Comparison of ENCODE assay signal across 8 mouse cellular contexts in the genomic region with DNA sequence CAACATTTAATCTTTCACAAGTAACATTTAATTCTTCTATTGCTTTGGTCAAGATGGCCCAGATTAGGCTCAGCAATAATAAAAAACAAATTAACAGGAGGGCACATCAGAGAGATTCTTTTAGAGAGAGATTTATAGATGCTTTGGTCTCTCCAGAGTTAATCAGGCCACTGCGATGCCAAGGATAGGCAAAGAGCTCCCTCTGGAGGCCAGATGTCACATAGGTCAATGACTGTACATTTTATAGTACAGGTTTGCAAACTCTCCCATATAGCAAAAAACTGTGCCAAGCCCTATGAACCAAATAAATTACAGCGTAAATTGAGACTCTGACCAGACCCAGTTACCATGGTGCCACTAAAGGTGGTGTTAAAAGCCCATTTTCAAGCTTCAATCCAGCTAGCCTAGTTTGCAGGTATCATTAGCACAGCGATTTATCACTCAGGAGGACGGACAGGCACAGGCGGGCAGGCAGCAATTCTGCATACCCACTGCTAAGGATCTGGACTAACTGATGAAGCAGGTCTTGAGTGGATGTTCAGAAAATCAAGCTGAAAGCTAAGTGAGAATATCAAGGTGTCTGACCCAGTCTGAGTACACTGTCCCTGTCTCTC. TPM values are rescaled to one million over a fixed set of nuclear protein-coding genes. Genes with fewer than 3 reads are reported as not detected.
DNase-seq lines count a peak whose midpoint lies in the region; ATAC-seq and TF ChIP-seq lines count a peak whose summit lies in the region.

No protein-coding gene starts in this region.

- no peaks in the 10 kb centered on the region for H3K9me3 ChIP-seq in kidney, embryonic 15.5 days (replicated peaks)
- no peaks in the 10 kb centered on the region for H3K9me3 ChIP-seq in limb, embryonic 14.5 days (ENCODE audit: control insufficient read depth, low read length)

- TF ChIP-seq POLR2A in limb, embryonic 14.5 days (IDR thresholded peaks at IDR 0.05; ENCODE audit: borderline replicate concordance, extremely low read depth, insufficient read depth, insufficient read length): no peak

- H3K27me3 ChIP-seq in kidney, embryonic 15.5 days: no peaks in the 10 kb centered on the region
- H3K27me3 ChIP-seq in limb, embryonic 14.5 days (ENCODE audit: control insufficient read depth, insufficient read depth, low read length): no peaks in the 10 kb centered on the region

- no peak overlapping the region for H3K4me3 ChIP-seq in kidney, embryonic 15.5 days (replicated peaks)
- H3K4me3 ChIP-seq in limb, embryonic 14.5 days (replicated peaks; ENCODE audit: low read length): no peak overlapping the region

- no peak overlapping the region for H3K27ac ChIP-seq in kidney, embryonic 15.5 days
- H3K27ac ChIP-seq in limb, embryonic 14.5 days (replicated peaks; ENCODE audit: low read depth, low read length): no peak overlapping the region

- H3K4me1 ChIP-seq in kidney, embryonic 15.5 days: no peaks in the 10 kb centered on the region
- no peaks in the 10 kb centered on the region for H3K4me1 ChIP-seq in limb, embryonic 14.5 days (ENCODE audit: control insufficient read depth, insufficient read depth, low read length)

- H3K4me2 ChIP-seq in kidney, embryonic 15.5 days: no peak overlapping the region
- H3K4me2 ChIP-seq in limb, embryonic 14.5 days (replicated peaks; ENCODE audit: low read depth, low read length, severe bottlenecking): no peak overlapping the region

- no peaks in the 10 kb centered on the region for H3K36me3 ChIP-seq in kidney, embryonic 15.5 days
- H3K36me3 ChIP-seq in limb, embryonic 14.5 days (ENCODE audit: control insufficient read depth, insufficient read depth, low read length): no peaks in the 10 kb centered on the region

- peak; percentile 74 for DNase-seq in 416B (ENCODE audit: low read depth)
- peak; percentile 80 for DNase-seq in adipocyte (ENCODE audit: low spot score)
- peak; percentile 82 for DNase-seq in embryo, embryonic 10.5 days (ENCODE audit: low spot score)
- peak; percentile 70 for DNase-seq in heart, adult 8-10 months (ENCODE audit: low spot score)
- DNase-seq in limb, embryonic 14.5 days (ENCODE audit: low spot score): peak; percentile 79
- DNase-seq in natural killer cell, adult 2 months (ENCODE audit: low spot score in 2 of 2): peak; percentile 50 to 69
- peak; percentile 40 to 76 for DNase-seq in spleen, postnatal 4 days (ENCODE audit: low spot score in 2 of 2)

- peak; percentile 80; the same call in 1 of the 2 replicates for ATAC-seq in kidney, embryonic 15.5 days (replicated peaks; ENCODE audit: low FRiP score)
- peak; percentile 67; the same call in 1 of the 2 replicates for ATAC-seq in limb, embryonic 14.5 days (ENCODE audit: low FRiP score, low read depth)

- no peak overlapping the region for H3K9ac ChIP-seq in kidney, embryonic 15.5 days
- no peak overlapping the region for H3K9ac ChIP-seq in limb, embryonic 14.5 days (ENCODE audit: low read depth, low read length, severe bottlenecking)

- 49% methylated on average over 5 of the region's 5 CpGs for WGBS in kidney, embryonic 15.5 days
- WGBS in limb, embryonic 14.5 days: 42% methylated on average over 5 of the region's 5 CpGs

RNA-seq across cellular contexts. Expression of a gene that starts 20.3 kb away (rescaled TPM):
- total RNA-seq in heart, adult 8-10 months (2022): under 1 TPM in 1 of 4 experiments, not detected in 3; 0.14 TPM
- polyA plus RNA-seq in kidney, embryonic 15.5 days (2015; fragmentation: Nextera tagmentation; extraction: Ambion mirVana): 0.08 and 0.18 TPM in 2 replicates
- 0.50 and 0.68 TPM in 2 replicates for polyA plus RNA-seq in limb, embryonic 14.5 days (2012; rRNA removed)
- polyA plus RNA-seq in limb, embryonic 14.5 days (2014; fragmentation: Nextera tagmentation; extraction: Ambion mirVana): 1.6 and 1.9 TPM in 2 replicates

RNA-seq across cellular contexts. Expression of a gene that starts 23.4 kb away (rescaled TPM):
- not detected for total RNA-seq in heart, adult 8-10 months (2022)
- 0.23 and 0.30 TPM in 2 replicates for polyA plus RNA-seq in kidney, embryonic 15.5 days (2015; fragmentation: Nextera tagmentation; extraction: Ambion mirVana)
- 0.09 and 0.14 TPM in 2 replicates for polyA plus RNA-seq in limb, embryonic 14.5 days (2012; rRNA removed)
- 0.08 TPM in 1 of 2 replicates, not detected in the other for polyA plus RNA-seq in limb, embryonic 14.5 days (2014; fragmentation: Nextera tagmentation; extraction: Ambion mirVana)
